14 mouse cellular contexts compared by ENCODE assay signal in genomic region chr10:78236885-78237629, GRCm38 (mm10). TPM values are rescaled to one million over a fixed set of nuclear protein-coding genes. Genes with fewer than 3 reads are reported as not detected.
A peak's percentile ranks its signal among the peaks of the same experiment; 100 is the strongest.
DNase-seq lines count a peak whose midpoint lies in the region; ATAC-seq and TF ChIP-seq lines count a peak whose summit lies in the region.
"Had no signal": no experiment of that assay in that cellular context is flagged by ENCODE, and none has a peak within 500 bp of the region (broad histone marks: within the 10 kb centered on the region; RNA-seq: fewer than 3 reads in every experiment).

No protein-coding gene starts in this region.

- no peaks in the 10 kb centered on the region for H3K27me3 ChIP-seq in forebrain, postnatal 0 days (ENCODE audit: insufficient read depth, low read length)
- H3K27me3 ChIP-seq in forebrain, embryonic 13.5 days, result no peaks in the 10 kb centered on the region
- H3K27me3 ChIP-seq in midbrain, embryonic 16.5 days (ENCODE audit: control insufficient read depth, insufficient read depth, low read depth, low read length), result no peaks in the 10 kb centered on the region
- H3K27me3 ChIP-seq in midbrain, embryonic 11.5 days (ENCODE audit: control insufficient read depth, insufficient read depth, low read length), result no peaks in the 10 kb centered on the region
- no peaks in the 10 kb centered on the region for H3K27me3 ChIP-seq in stomach, postnatal 0 days (ENCODE audit: control insufficient read depth, insufficient read depth, low read length)
- H3K27me3 ChIP-seq: intestine, embryonic 15.5 days had no signal

- H3K4me1 ChIP-seq in forebrain, postnatal 0 days (ENCODE audit: insufficient read depth), result no peaks in the 10 kb centered on the region
- H3K4me1 ChIP-seq in forebrain, embryonic 13.5 days, result peaks cover 4% of the 10 kb centered on the region; the same call in 1 of the 2 replicates
- H3K4me1 ChIP-seq in midbrain, embryonic 16.5 days (ENCODE audit: control insufficient read depth, insufficient read depth, low read length), result peaks cover 2% of the 10 kb centered on the region; the same call in 1 of the 2 replicates
- H3K4me1 ChIP-seq in midbrain, embryonic 11.5 days (ENCODE audit: control insufficient read depth, insufficient read depth, low read length), result no peaks in the 10 kb centered on the region
- H3K4me1 ChIP-seq in stomach, postnatal 0 days (replicated peaks; ENCODE audit: control insufficient read depth, insufficient read depth), result no peaks in the 10 kb centered on the region
- H3K4me1 ChIP-seq: forebrain, embryonic 10.5 days; intestine, embryonic 15.5 days; limb, embryonic 10.5 days had no signal

- peaks cover 3% of the 10 kb centered on the region; the same call in 1 of the 2 replicates for H3K36me3 ChIP-seq in forebrain, postnatal 0 days (ENCODE audit: insufficient read depth)
- H3K36me3 ChIP-seq in forebrain, embryonic 13.5 days (ENCODE audit: poor library complexity, severe bottlenecking), result peaks cover 11% of the 10 kb centered on the region; the same call in 1 of the 2 replicates
- H3K36me3 ChIP-seq in midbrain, embryonic 16.5 days (ENCODE audit: control insufficient read depth, insufficient read depth, low read length), result 0 out of 2 replicates have a peak, but pooled peaks cover 5% of the 10 kb centered on the region
- no peaks in the 10 kb centered on the region for H3K36me3 ChIP-seq in midbrain, embryonic 11.5 days (ENCODE audit: control insufficient read depth, insufficient read depth, low read length)
- no peaks in the 10 kb centered on the region for H3K36me3 ChIP-seq in stomach, postnatal 0 days (ENCODE audit: control insufficient read depth, insufficient read depth, low read length)

- no peak overlapping the region for H3K9ac ChIP-seq in forebrain, postnatal 0 days
- no peak overlapping the region for H3K9ac ChIP-seq in forebrain, embryonic 13.5 days
- H3K9ac ChIP-seq in midbrain, embryonic 16.5 days (ENCODE audit: low read depth, low read length), result no peak overlapping the region
- H3K9ac ChIP-seq in midbrain, embryonic 11.5 days (ENCODE audit: low read length), result no peak overlapping the region
- H3K9ac ChIP-seq in stomach, postnatal 0 days (ENCODE audit: low read length), result no peak overlapping the region
- H3K9ac ChIP-seq: intestine, embryonic 15.5 days had no signal

- no peak overlapping the region for H3K4me2 ChIP-seq in forebrain, postnatal 0 days (ENCODE audit: low read depth)
- H3K4me2 ChIP-seq in forebrain, embryonic 13.5 days, result no peak overlapping the region
- no peak overlapping the region for H3K4me2 ChIP-seq in midbrain, embryonic 16.5 days (ENCODE audit: low read length)
- no peak overlapping the region for H3K4me2 ChIP-seq in midbrain, embryonic 11.5 days
- H3K4me2 ChIP-seq in stomach, postnatal 0 days (replicated peaks; ENCODE audit: low read depth), result no peak overlapping the region
- H3K4me2 ChIP-seq: intestine, embryonic 15.5 days had no signal

- no peak for TF ChIP-seq CTCF in forebrain, postnatal 0 days (IDR thresholded peaks at IDR 0.05; ENCODE audit: low read depth)
- no peak for TF ChIP-seq CTCF in stomach, postnatal 0 days (IDR thresholded peaks at IDR 0.05; ENCODE audit: low read depth)

- H3K9me3 ChIP-seq in forebrain, postnatal 0 days (ENCODE audit: low read length), result no peaks in the 10 kb centered on the region
- H3K9me3 ChIP-seq in forebrain, embryonic 13.5 days (replicated peaks), result no peaks in the 10 kb centered on the region
- no peaks in the 10 kb centered on the region for H3K9me3 ChIP-seq in midbrain, embryonic 16.5 days (replicated peaks; ENCODE audit: control insufficient read depth, low read length, poor library complexity, severe bottlenecking)
- no peaks in the 10 kb centered on the region for H3K9me3 ChIP-seq in midbrain, embryonic 11.5 days (ENCODE audit: control insufficient read depth, low read length)
- no peaks in the 10 kb centered on the region for H3K9me3 ChIP-seq in stomach, postnatal 0 days (ENCODE audit: control insufficient read depth, low read length)
- H3K9me3 ChIP-seq: forebrain, embryonic 10.5 days; intestine, embryonic 15.5 days; limb, embryonic 10.5 days had no signal

- intact Hi-C loops in heart, postnatal 25 days (cut with DNase I), result no loop called here

- no peak for TF ChIP-seq EP300 in stomach, postnatal 0 days (optimal IDR thresholded peaks at IDR 0.05)

- H3K27ac ChIP-seq in forebrain, postnatal 0 days (ENCODE audit: low read depth, low read length), result no peak overlapping the region
- no peak overlapping the region for H3K27ac ChIP-seq in forebrain, embryonic 13.5 days
- H3K27ac ChIP-seq in midbrain, embryonic 16.5 days (ENCODE audit: low read length), result no peak overlapping the region
- no peak overlapping the region for H3K27ac ChIP-seq in midbrain, embryonic 11.5 days (ENCODE audit: low read depth, low read length)
- 0 out of 2 replicates have a peak overlapping the region, but pooled peaks have one; percentile 8 for H3K27ac ChIP-seq in stomach, postnatal 0 days (replicated peaks)
- H3K27ac ChIP-seq: forebrain, embryonic 10.5 days; intestine, embryonic 15.5 days; limb, embryonic 10.5 days had no signal

- WGBS in forebrain, postnatal 0 days, result 78% methylated on average over 8 of the region's 8 CpGs
- WGBS in forebrain, embryonic 13.5 days, result 91% methylated on average over 8 of the region's 8 CpGs
- 84% methylated on average over 8 of the region's 8 CpGs for WGBS in midbrain, embryonic 16.5 days
- 88% methylated on average over 8 of the region's 8 CpGs for WGBS in midbrain, embryonic 11.5 days
- WGBS in stomach, postnatal 0 days, result 63% methylated on average over 8 of the region's 8 CpGs

- no peak overlapping the region for H3K4me3 ChIP-seq in forebrain, postnatal 0 days (ENCODE audit: low read depth, low read length)
- H3K4me3 ChIP-seq in forebrain, embryonic 13.5 days, result no peak overlapping the region
- H3K4me3 ChIP-seq in midbrain, embryonic 16.5 days (ENCODE audit: low read depth, low read length), result no peak overlapping the region
- H3K4me3 ChIP-seq in midbrain, embryonic 11.5 days (ENCODE audit: low read depth, low read length), result no peak overlapping the region
- H3K4me3 ChIP-seq in stomach, postnatal 0 days (ENCODE audit: low read depth, low read length), result no peak overlapping the region
- H3K4me3 ChIP-seq: forebrain, embryonic 10.5 days; intestine, embryonic 15.5 days; limb, embryonic 10.5 days had no signal

- ATAC-seq in forebrain, postnatal 0 days, result peak; percentile 63
- ATAC-seq in forebrain, embryonic 13.5 days, result no peak
- ATAC-seq in midbrain, embryonic 16.5 days, result peak; percentile 59
- ATAC-seq in midbrain, embryonic 11.5 days (ENCODE audit: low FRiP score), result no peak
- peak; percentile 38 to 77; a peak in 3 of 4 replicates for ATAC-seq in hematopoietic stem cell, adult 5-6 weeks (replicated peaks in 1 of 2; ENCODE audit: insufficient read depth in 1 of 2, low FRiP score in 2 of 2, low TSS enrichment in 1 of 2, low read depth in 1 of 2, poor library complexity in 2 of 2, severe bottlenecking in 2 of 2)
- no peak for ATAC-seq in stomach, postnatal 0 days (ENCODE audit: low FRiP score, low TSS enrichment)
- ATAC-seq: intestine, embryonic 15.5 days; lung, postnatal 0 days had no signal

- DNase-seq in forebrain, postnatal 0 days, result peak; percentile 17
- DNase-seq in midbrain, embryonic 11.5 days (ENCODE audit: low spot score, missing footprints), result no peak
- no peak for DNase-seq in stomach, postnatal 0 days (ENCODE audit: low spot score)
- DNase-seq in kidney, adult 18-20 months, result no peak
- DNase-seq in heart, postnatal 25 days (ENCODE audit: low spot score), result no peak
- DNase-seq: gastrocnemius, postnatal 25 days; thymus, adult 18-20 months had no signal

RNA-seq across cellular contexts. Expression of gene Trappc10, which starts 7.4 kb away (rescaled TPM):
- total RNA-seq in forebrain, postnatal 0 days (2014; rRNA removed), result 92.0 and 95.2 TPM in 2 replicates
- polyA plus RNA-seq in forebrain, postnatal 0 days (2015; fragmentation: Nextera tagmentation; extraction: Ambion mirVana), result 28.9 and 31.6 TPM in 2 replicates
- polyA plus RNA-seq in forebrain, embryonic 13.5 days (2015; fragmentation: Nextera tagmentation; extraction: Ambion mirVana), result 16.8 and 18.9 TPM in 2 replicates
- polyA plus RNA-seq in midbrain, embryonic 16.5 days (2015; fragmentation: Nextera tagmentation; extraction: Ambion mirVana), result 22.4 and 27.1 TPM in 2 replicates
- 16.7 and 17.5 TPM in 2 replicates for polyA plus RNA-seq in midbrain, embryonic 11.5 days (2014; fragmentation: Nextera tagmentation; extraction: Ambion mirVana)
- 24.5 and 27.3 TPM in 2 replicates for total RNA-seq in hematopoietic stem cell, adult 5-6 weeks (2017)
- polyA plus RNA-seq in stomach, postnatal 0 days (2015; fragmentation: Nextera tagmentation; extraction: Ambion mirVana), result 14.7 and 17.8 TPM in 2 replicates
- 10 to 100 TPM; 40.2 to 44.4 TPM for total RNA-seq in heart, postnatal 25 days (2021)

RNA-seq across cellular contexts. Expression of gene Pwp2, which starts 52.1 kb away (rescaled TPM):
- total RNA-seq in forebrain, postnatal 0 days (2014; rRNA removed), result 27.2 and 30.0 TPM in 2 replicates
- polyA plus RNA-seq in forebrain, postnatal 0 days (2015; fragmentation: Nextera tagmentation; extraction: Ambion mirVana), result 15.0 and 16.4 TPM in 2 replicates
- 19.1 and 23.0 TPM in 2 replicates for polyA plus RNA-seq in forebrain, embryonic 13.5 days (2015; fragmentation: Nextera tagmentation; extraction: Ambion mirVana)
- 18.1 and 19.0 TPM in 2 replicates for polyA plus RNA-seq in midbrain, embryonic 16.5 days (2015; fragmentation: Nextera tagmentation; extraction: Ambion mirVana)
- polyA plus RNA-seq in midbrain, embryonic 11.5 days (2014; fragmentation: Nextera tagmentation; extraction: Ambion mirVana), result 17.2 and 19.0 TPM in 2 replicates
- 23.6 and 26.3 TPM in 2 replicates for total RNA-seq in hematopoietic stem cell, adult 5-6 weeks (2017)
- 6.2 and 7.1 TPM in 2 replicates for polyA plus RNA-seq in stomach, postnatal 0 days (2015; fragmentation: Nextera tagmentation; extraction: Ambion mirVana)
- 1 to 10 TPM; 8.4 to 9.3 TPM for total RNA-seq in heart, postnatal 25 days (2021)

Comparison
In these comparisons a context has a peak if more than half of its experiments do, and no peak if none do; other contexts are left out.
1. ATAC-seq: peak in forebrain, postnatal 0 days (single experiment), midbrain, embryonic 16.5 days (single experiment) and hematopoietic stem cell, adult 5-6 weeks (2 of 2); none in forebrain, embryonic 13.5 days (single experiment), midbrain, embryonic 11.5 days (single experiment) and stomach, postnatal 0 days (single experiment).